Mouse (Mus musculus) hindbrain, postnatal 0 days (tissue): ENCODE measurements around the gene Btbd7. TPM values are rescaled to one million over a fixed set of nuclear protein-coding genes. Genes with fewer than 3 reads are reported as not detected.
A peak's percentile ranks its signal among the peaks of the same experiment; 100 is the strongest.

ENCODE experiments used
- ATAC-seq: fragments of 200-750 bp; cut with Nextera tagmentation; 2 replicates; pipeline ENCODE4 v1.8.0; 2017; ENCODE audit warnings: mild to moderate bottlenecking, moderate TSS enrichment, moderate library complexity
- DNase-seq: peaks from one replicate; pipeline ENCODE4 v3.0.0-alpha.2; 2015; ENCODE audit warnings: low spot score
- H3K27ac ChIP-seq: fragments of 300-500 bp; sonication (generic); 2 replicates; pipeline ENCODE4 v1.5.1; 2014; ENCODE audit warnings: mild to moderate bottlenecking
- H3K27me3 ChIP-seq: fragments of 300-500 bp; sonication (generic); 2 replicates; pipeline ENCODE4 v1.6.1; 2014; ENCODE audit warnings: low read length, mixed read lengths; ENCODE audit not compliant: insufficient read depth
- H3K36me3 ChIP-seq: fragments of 300-500 bp; sonication (generic); 2 replicates; pipeline ENCODE4 v1.6.1; 2014; ENCODE audit warnings: low read length, mixed read lengths; ENCODE audit not compliant: insufficient read depth
- H3K4me1 ChIP-seq: fragments of 300-500 bp; sonication (generic); 2 replicates; pipeline ENCODE4 v1.6.1; 2014; ENCODE audit warnings: antibody characterized with exemption, low read length, mixed read lengths; ENCODE audit not compliant: insufficient read depth
- H3K4me2 ChIP-seq: fragments of 300-500 bp; sonication (generic); 2 replicates; pipeline ENCODE4 v1.6.1; 2014; ENCODE audit warnings: low read depth, mild to moderate bottlenecking, low read length, moderate library complexity, mixed read lengths
- H3K4me3 ChIP-seq: fragments of 300-500 bp; sonication (generic); 2 replicates; pipeline ENCODE4 v1.5.1; 2014; ENCODE audit warnings: low read length
- H3K9ac ChIP-seq: fragments of 300-500 bp; sonication (generic); replicated peaks from 2 replicates; pipeline ENCODE4 v1.6.1; 2014; ENCODE audit warnings: mild to moderate bottlenecking, low read length, moderate library complexity, mixed read lengths
- H3K9me3 ChIP-seq: fragments of 300-500 bp; sonication (generic); 2 replicates; pipeline ENCODE4 v1.6.1; 2016; ENCODE audit warnings: low read length, mixed read lengths
- CTCF ChIP-seq: IDR thresholded peaks from 2 replicates; pipeline ENCODE4 v1.5.1; 2016; ENCODE audit warnings: antibody characterized with exemption, control low read depth, low read depth
- WGBS: fragments of 180-500 bp; shearing (Covaris S2); extraction: QIAGEN DNeasy Blood & Tissue Kit; methylation state at CpG from one replicate; pipeline ENCODE4 v1.1.7; 2014; 5-methylcytosine and 5-hydroxymethylcytosine counted together
- polyA plus RNA-seq: library from polyadenylated mRNA; unstranded; fragments of >200 nt; fragmentation: Nextera tagmentation; extraction: Ambion mirVana; gene quantifications from 2 replicates; pipeline ENCODE4 v1.2.1, GENCODE M21; 2015
- total RNA-seq: library from RNA; depleted of rRNA; stranded (reverse); fragments of >200 nt; gene quantifications from 2 replicates; pipeline ENCODE4 v1.2.3, GENCODE M21; 2014

Gene Btbd7
- total and polyA plus RNA-seq, 2 experiments from 2014 or later, result 9.7 to 27.3 TPM

DNA sequence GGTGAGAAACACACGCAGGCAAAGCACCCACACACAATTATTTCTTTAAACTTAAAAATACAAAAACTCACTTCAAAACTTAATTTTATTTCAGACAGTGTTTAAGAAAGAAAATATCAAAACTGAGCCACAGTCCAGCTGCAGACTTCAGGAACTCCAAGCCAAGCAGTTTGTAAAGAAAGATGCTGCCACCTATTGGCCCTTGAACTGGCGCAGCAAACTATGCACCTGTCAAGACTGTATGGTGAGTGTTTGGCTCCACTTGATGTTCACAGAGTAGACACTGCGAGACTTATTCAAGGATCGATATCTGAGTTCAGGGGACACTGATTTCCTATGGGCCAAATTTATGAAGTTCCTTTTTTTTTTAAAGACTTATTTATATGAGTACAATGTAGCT is 109.3 kb downstream of the Btbd7 start:
- ATAC-seq (no peak), DNase-seq (peak; percentile 19)
- H3K4me3 ChIP-seq, result no peak overlapping the region
- H3K27ac ChIP-seq, result no peak overlapping the region
- H3K9me3 ChIP-seq, result no peaks in the 10 kb centered on the region
- TF ChIP-seq CTCF, result peak; percentile 33
- no peak overlapping the region for H3K4me2 ChIP-seq
- WGBS, result 96% methylated on average over 4 of the region's 4 CpGs
- H3K9ac ChIP-seq, result no peak overlapping the region
- H3K27me3 ChIP-seq, result no peaks in the 10 kb centered on the region
- H3K4me1 ChIP-seq, result no peaks in the 10 kb centered on the region
- H3K36me3 ChIP-seq, result peaks cover 74% of the 10 kb centered on the region

DNA sequence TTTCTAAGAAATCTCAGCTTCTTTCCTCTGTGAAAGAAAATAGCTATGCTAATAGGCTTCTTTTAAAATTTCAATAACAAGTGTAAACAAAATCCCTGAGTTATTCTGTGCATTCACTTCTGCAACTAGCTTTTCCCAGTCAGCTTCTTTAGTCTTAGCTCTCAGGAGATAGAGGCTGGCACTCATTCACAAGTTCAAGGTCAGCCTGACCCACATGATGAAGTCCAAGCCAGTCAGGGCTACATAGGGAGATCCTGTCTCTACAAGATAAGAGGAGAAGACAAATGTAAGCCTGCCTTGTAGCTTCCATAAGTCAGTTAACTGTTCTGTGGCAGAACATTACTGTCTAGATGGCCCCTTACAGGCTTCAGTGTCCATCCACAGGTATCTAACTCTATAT is 114.6 kb downstream of the Btbd7 start:
- TF ChIP-seq CTCF, result no peak
- H3K27ac ChIP-seq, result no peak overlapping the region
- H3K4me3 ChIP-seq, result no peak overlapping the region
- DNase-seq (no peak), ATAC-seq (no peak)
- H3K4me1 ChIP-seq, result peaks cover 6% of the 10 kb centered on the region; the same call in 1 of the 2 replicates
- H3K9me3 ChIP-seq, result no peaks in the 10 kb centered on the region
- H3K9ac ChIP-seq, result no peak overlapping the region
- no peaks in the 10 kb centered on the region for H3K27me3 ChIP-seq
- H3K4me2 ChIP-seq, result no peak overlapping the region
- peaks cover 31% of the 10 kb centered on the region for H3K36me3 ChIP-seq

GRCm38 (mm10) chr12:102761668-102762067 is 116.6 kb downstream of the Btbd7 start:
- WGBS, result 93% methylated on average over 3 of the region's 3 CpGs
- H3K27me3 ChIP-seq, result no peaks in the 10 kb centered on the region
- peaks cover 16% of the 10 kb centered on the region for H3K36me3 ChIP-seq
- H3K9ac ChIP-seq, result no peak overlapping the region
- no peak overlapping the region for H3K4me3 ChIP-seq
- H3K9me3 ChIP-seq, result no peaks in the 10 kb centered on the region
- DNase-seq, result no peak
- no peak overlapping the region for H3K4me2 ChIP-seq
- peaks cover 7% of the 10 kb centered on the region; the same call in 1 of the 2 replicates for H3K4me1 ChIP-seq
- TF ChIP-seq CTCF, result no peak
- no peak overlapping the region for H3K27ac ChIP-seq
- ATAC-seq, result no peak

- DNase-seq, result no peak
These were observed 119.3 kb downstream of the Btbd7 start for GRCm38 (mm10) chr12:102758936-102759335.

GRCm38 (mm10) chr12:102758403-102758756 is 119.9 kb downstream of the Btbd7 start, which contains the start of gene Gm20604:
Gene Gm20604 (minus strand): TSS chr12:102758672.
- no peak for TF ChIP-seq CTCF
- peak within 1 kb of the TSS; percentile 73 for H3K4me2 ChIP-seq
- no peaks in the 10 kb centered on the region for H3K9me3 ChIP-seq
- peak within 1 kb of the TSS; percentile 89 for H3K27ac ChIP-seq
- H3K27me3 ChIP-seq, result no peaks in the 10 kb centered on the region
- under 1% methylated on average over 10 of the region's 10 CpGs for WGBS
- peak within 1 kb of the TSS; percentile 79 for H3K4me3 ChIP-seq
- peak within 1 kb of the TSS; percentile 72 for H3K9ac ChIP-seq
- ATAC-seq (0 out of 2 replicates have a peak, but pooled peaks have one; percentile 0), DNase-seq (no peak)
- H3K4me1 ChIP-seq, result peaks cover 7% of the 10 kb centered on the region; the same call in 1 of the 2 replicates
- peaks cover 4% of the 10 kb centered on the region; the same call in 1 of the 2 replicates for H3K36me3 ChIP-seq

More at GRCm38 (mm10) chr12:102758936-102759335, 119.3 kb downstream of the Btbd7 start:
- Histone ChIP-seq H3K9ac (peak overlapping the region; percentile 72), H3K9me3 (no peaks in the 10 kb centered on the region), H3K4me2 (peak overlapping the region; percentile 72), H3K36me3 (peaks cover 4% of the 10 kb centered on the region; the same call in 1 of the 2 replicates), H3K4me3 (peak overlapping the region; percentile 79), H3K27me3 (no peaks in the 10 kb centered on the region), H3K4me1 (peaks cover 7% of the 10 kb centered on the region; the same call in 1 of the 2 replicates), H3K27ac (peak overlapping the region; percentile 87)
- no peak for ATAC-seq
- no peak for TF ChIP-seq CTCF
- WGBS, result 0% methylated on average over 5 of the region's 5 CpGs

GRCm38 (mm10) chr12:102757689-102758402 is 120.4 kb downstream of the Btbd7 start, which contains the start of the genes Gm28051, Gon7 and Ubr7:
Gene Gm28051 (minus strand): TSS chr12:102757765.
Gene Gon7 (minus strand): TSS chr12:102757803.
Gene Ubr7 (plus strand): TSS chr12:102757967.
- H3K27ac ChIP-seq, result peak within 1 kb of the TSS; percentile 89
- under 1% methylated on average over 68 of the region's 73 CpGs for WGBS
- peaks cover 4% of the 10 kb centered on the region; the same call in 1 of the 2 replicates for H3K36me3 ChIP-seq
- peak; percentile 99 for DNase-seq
- H3K9ac ChIP-seq, result peak within 1 kb of the TSS; percentile 72
- peak; percentile 99 for ATAC-seq
- peak; percentile 51 for TF ChIP-seq CTCF
- peaks cover 7% of the 10 kb centered on the region; the same call in 1 of the 2 replicates for H3K4me1 ChIP-seq
- H3K4me2 ChIP-seq, result peak within 1 kb of the TSS; percentile 73
- no peaks in the 10 kb centered on the region for H3K9me3 ChIP-seq
- no peaks in the 10 kb centered on the region for H3K27me3 ChIP-seq
- peak within 1 kb of the TSS; percentile 79 for H3K4me3 ChIP-seq
